Mouse (Mus musculus) adrenal gland, postnatal 0 days (tissue): ENCODE measurements around the gene Eda. TPM values are rescaled to one million over a fixed set of nuclear protein-coding genes. Genes with fewer than 3 reads are reported as not detected.

Source experiments
- microRNA-seq: library from miRNA; unstranded; fragments of <30 nt; microRNA quantifications from one replicate; pipeline ENCODE4, GENCODE M21; 2016; ENCODE audit warnings: borderline replicate concordance; ENCODE audit not compliant: insufficient number of aligned reads
- polyA plus RNA-seq: library from polyadenylated mRNA; unstranded; fragments of >200 nt; fragmentation: Nextera tagmentation; extraction: Ambion mirVana; gene quantifications from 2 replicates; pipeline ENCODE4 v1.2.1, GENCODE M21; 2015

Gene Eda
- 2.0 and 2.9 TPM in 2 replicates for polyA plus RNA-seq

DNA sequence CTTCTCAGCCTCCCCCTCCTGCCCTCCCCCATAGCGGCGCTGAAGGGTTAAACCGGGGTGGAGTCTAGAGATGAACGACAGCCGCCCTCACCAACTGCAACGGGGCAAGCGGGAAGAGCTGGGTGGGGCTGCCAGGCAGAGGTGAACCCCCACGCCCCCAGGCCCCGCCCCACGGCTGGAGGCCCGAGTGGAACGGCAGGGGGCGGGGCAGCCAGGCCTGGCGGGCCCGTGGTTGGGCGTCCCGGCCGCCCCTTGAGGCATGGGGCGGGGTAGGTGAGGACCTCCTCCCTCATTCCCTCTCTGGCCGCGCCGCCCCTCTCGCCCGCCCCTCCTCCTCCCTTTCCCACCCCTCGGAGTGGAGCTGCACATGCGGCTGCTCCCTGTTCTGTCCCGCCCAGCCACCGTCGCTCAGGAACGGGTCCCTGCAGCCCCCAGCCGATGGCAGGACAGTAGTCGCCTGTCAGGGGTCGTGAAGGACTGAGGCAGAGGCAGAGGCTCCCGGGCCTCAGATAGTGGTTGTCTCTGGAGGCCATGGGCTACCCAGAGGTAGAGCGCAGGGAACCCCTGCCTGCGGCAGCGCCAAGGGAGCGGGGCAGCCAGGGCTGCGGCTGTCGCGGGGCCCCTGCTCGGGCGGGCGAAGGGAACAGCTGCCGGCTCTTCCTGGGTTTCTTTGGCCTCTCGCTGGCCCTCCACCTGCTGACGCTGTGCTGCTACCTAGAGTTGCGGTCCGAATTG lies at the start of gene Eda:
Gene Eda (plus strand): TSS at position 357 of the 735 bp plus-strand sequence.

DNA sequence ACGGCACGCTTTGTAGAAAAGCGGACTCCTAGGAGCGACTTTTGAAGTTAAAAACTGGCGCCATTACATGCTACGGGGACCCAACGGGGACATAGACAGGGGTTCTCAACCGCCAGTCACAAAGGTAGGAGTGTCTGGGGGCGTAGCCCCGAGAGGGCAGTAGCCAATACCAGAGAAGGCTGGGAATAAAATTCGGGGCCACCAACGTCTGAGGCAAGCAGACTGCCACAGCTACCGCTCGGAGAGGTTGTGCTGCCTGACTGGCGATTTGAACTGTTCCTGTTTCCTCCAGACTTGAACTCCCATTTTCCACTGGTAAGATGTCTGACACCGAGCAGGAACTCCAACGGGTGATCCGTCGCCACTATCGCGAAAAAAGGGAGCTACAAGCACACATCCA lies 453.3 kb downstream of the Eda start, which contains the start of gene Otud6a:
Gene Otud6a (plus strand): TSS at position 321 of the 400 bp plus-strand sequence.

DNA sequence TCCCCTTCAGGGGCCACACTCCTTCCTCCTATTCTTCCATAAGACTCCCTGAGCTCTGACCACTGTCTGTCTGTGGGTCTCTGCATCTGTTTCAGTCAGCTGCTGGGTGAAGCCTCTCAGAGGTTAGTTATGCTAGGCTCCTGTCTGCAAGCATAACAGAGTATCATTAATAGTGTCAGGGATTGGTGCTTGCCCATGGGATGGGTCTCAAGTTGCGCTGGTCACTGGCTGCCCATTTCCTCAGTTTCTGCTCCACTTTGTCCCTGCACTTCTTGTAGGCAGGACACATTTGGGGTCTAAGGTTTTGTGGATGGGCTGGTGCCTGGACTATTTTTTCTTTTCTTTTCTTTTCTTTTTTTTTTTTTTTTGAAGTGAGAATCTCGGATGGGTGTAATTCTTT lies 467.2 kb downstream of the Eda start, which contains the start of gene Awat2:
Gene Awat2 (minus strand): TSS at position 101 of the 400 bp plus-strand sequence.

Small RNAs within 50 kb of the gene (microRNA-seq; reads per million reads assigned to microRNA genes)
- 2,089 reads per million, percentile 84 among the genes with 10 or more reads in this experiment for gene Mir676

Other genes starting within 250 kb of the Eda start
- gene Tmem28, start 154.6 kb upstream of the Eda start, polyA plus RNA-seq, result 0.25 and 0.41 TPM in 2 replicates